Mouse (Mus musculus) left cerebral cortex, postnatal 14 days (tissue): ENCODE results near the gene Gm815. TPM values are rescaled to one million over a fixed set of nuclear protein-coding genes. Genes with fewer than 3 reads are reported as not detected.
A peak's percentile ranks its signal among the peaks of the same experiment; 100 is the strongest.

ENCODE experiments used
- DNase-seq, 2 experiments: peaks; one replicate each; pipeline ENCODE4 v3.0.0; 2021 to 2022; ENCODE audit warnings: low spot score in 2 of 2, mixed read lengths in 1 of 2
- intact Hi-C: fragments of 180-260 bp; cut with DNase I; formaldehyde crosslinking; loops from one replicate; pipeline ENCODE4 v1.15.1; 2025
- long read RNA-seq, 2 experiments: library from polyadenylated mRNA; stranded (forward); transcript quantifications; one replicate each; pipeline ENCODE4 v2.0.0; 2021
- total RNA-seq, 2 experiments: library from RNA; stranded (reverse); gene quantifications; 2 replicates each; pipeline ENCODE4 v1.2.3; 2021

Gm815 gene
- total RNA-seq: not detected
- long read RNA-seq, experiment 1: 0 reads
- long read RNA-seq, experiment 2: 0 reads

DNA sequence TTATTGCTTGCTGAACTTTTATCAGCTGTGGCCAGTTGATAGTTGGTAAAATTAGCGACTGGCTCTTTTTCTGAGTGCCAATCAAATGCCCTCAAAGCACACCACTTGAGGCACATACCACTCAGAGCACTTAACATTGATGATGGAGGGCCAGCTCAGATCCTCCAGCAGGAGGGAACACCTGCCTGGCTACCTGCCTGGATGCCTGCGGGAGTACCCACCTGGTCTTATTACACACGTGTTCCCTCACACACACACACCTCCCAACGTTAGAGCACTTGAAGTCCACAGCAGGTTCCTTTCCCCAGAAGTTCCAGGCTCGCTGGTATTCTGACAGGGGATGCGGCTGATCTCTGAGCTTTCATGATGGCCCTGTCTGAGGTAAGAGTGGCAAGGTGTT lies at the start of gene Gm815:
TSS of gene Gm815 (plus strand) at position 266 of the 400 bp plus-strand sequence.
- intact Hi-C loops: no loop called here
- DNase-seq: no peak

DNA sequence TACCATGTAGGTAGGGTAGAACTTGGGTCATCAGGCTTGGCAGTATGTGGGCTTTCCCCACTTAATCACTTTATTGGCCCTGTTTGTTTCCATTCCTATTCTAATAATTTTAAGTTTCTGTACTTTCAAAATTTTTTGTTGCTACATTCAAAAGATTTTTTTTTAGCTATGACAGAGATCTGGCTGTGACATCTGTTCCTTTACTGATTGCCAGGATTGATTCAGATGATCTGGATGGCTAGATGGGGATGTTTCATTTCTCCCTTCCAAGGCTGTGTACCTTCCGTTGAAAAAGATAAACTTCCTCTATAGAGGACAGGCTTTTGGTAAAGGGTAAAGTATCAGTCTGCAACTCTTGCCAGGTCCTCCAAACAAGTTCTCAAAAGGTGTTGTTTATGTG lies 48.1 kb upstream of the Gm815 start:
- intact Hi-C loops: no loop called here
- DNase-seq: no peak

DNA sequence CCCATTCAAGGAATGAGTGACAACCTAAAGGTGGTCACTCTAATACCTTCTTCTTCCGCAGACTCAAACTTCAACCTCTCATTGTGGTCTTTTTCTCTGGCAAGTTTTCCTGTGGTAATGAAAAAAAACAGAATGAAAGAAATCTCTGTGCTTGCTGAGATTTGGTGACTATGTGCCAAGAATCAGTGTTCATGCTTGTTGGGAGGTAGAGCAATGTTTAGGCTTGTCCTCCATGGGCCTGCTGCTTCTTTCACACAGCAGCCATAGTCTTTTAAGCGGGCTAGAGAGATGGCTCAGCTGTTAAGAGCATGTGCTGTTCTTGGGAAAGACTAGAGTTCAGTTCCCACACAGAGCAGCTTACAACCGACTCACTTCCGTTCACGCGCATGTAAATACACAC lies 41.8 kb upstream of the Gm815 start:
- no peak for DNase-seq
- intact Hi-C loops: no loop called here

DNA sequence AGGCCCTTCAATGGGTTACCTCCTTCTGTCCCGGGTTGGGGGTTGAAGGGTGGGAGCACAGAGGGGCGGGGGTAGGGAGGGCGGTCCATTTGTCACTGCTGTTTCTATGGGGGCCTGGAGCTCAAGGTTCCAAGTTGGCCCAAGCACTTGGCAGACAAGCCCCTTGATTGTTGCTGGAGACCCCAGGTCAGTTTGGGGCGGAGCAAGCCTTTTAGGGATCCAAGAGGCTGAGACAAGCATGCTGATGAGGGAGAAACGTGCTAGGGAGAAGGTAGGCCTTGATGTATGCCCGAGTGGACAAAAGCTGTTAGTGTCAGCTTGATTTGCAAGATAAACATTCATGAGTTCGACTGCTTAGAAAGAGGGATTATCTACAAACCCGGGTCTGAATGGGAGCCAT lies 40.9 kb upstream of the Gm815 start:
- intact Hi-C loops: loop anchor here (5.0 kb wide), 1 partner anchor 98 kb away; no protein-coding TSS in a partner anchor

DNA sequence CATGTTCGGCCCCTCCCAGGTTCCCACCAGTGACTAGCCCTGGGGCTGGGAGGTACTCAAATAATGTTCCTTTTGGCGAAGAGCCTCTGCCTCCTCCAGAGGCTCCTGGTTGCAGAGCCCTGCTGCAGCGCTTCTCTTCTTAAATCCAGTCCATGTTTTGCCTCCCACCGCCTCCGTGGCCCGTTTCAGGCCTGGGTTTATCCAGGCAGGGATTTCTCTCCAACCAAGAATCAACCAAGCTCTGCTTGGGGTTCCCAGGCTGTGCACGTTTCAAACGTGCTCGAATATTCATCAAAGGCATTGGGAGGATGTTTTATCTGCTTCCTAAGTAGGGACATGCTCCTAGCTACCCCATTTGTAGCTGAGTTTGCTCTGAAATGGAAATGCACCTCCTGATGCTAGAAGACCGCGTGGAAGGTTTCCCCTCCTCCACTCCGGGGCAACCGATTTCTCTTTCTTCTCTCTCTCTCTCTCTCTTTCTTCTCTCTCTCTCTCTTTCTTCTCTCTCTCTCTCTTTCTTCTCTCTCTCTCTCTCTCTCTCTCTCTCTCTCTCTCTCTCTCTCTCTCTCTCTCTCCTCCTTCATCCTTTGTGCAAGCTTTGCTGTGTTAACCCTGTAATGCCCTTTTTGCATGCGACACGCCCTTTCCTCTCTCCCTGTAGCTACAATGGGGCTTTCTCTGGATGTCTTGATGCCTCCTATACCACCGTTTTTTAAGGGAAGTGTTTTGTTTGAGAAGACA lies 40.2 kb upstream of the Gm815 start:
- intact Hi-C loops: loop anchor here (5.0 kb wide), 1 partner anchor 98 kb away; no protein-coding TSS in a partner anchor
- DNase-seq: peak; percentile 88 to 91

More for the DNA sequence above, 40.9 kb upstream of the Gm815 start:
- DNase-seq: no peak

DNA sequence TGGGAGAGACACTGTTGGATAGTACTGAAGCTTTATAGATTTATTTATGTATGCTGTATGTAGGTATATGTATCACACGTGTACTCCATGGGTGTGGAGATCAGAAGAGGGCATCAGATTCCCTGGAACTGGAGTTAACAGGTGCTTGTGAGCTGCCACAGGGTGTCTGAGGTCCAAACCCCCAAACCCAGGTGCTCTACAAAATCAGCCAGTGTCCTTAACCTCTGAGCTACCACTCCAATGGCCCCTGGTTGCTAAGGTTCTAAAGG lies 39.7 kb upstream of the Gm815 start:
- no peak for DNase-seq
- intact Hi-C loops: loop anchor here (5.0 kb wide), 1 partner anchor 99 kb away; no protein-coding TSS in a partner anchor

DNA sequence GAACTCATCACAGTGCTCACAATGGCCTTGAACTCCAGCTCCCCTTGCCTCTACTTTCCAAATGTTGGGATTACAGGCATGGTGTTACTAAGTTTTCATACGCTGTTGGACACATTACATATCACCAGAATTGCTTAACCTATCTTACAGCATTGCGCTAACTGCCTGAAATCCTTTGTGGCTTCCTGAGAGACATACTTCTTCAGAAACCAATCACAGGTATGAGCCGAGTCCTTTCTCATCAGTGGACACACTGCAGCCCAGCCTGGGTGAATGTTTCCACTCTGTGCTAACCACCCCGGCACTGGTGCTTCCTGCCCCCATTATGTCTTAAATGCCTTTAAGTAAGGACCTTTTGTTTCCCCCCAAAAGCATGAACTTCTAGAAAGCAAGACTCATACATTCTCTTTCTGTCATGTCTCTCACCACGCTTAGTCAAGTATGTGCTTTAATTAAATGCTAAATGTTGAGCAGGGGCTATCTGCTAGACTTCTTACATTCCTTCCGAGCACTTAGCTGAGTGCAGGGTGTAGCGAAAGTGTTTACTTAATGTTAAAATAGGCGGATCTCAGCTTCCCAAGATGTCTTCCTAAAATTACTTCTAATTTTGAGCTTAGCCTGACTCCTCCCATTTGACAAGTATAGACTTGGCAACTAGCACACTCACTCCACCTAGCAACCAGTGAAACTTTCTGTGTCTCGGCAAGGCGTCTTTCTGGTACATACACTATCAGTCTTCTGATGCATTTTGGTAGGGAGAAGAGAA lies 34.5 kb upstream of the Gm815 start:
- DNase-seq: peak in 1 of 2 experiments; percentile 58
- intact Hi-C loops: no loop called here

DNA sequence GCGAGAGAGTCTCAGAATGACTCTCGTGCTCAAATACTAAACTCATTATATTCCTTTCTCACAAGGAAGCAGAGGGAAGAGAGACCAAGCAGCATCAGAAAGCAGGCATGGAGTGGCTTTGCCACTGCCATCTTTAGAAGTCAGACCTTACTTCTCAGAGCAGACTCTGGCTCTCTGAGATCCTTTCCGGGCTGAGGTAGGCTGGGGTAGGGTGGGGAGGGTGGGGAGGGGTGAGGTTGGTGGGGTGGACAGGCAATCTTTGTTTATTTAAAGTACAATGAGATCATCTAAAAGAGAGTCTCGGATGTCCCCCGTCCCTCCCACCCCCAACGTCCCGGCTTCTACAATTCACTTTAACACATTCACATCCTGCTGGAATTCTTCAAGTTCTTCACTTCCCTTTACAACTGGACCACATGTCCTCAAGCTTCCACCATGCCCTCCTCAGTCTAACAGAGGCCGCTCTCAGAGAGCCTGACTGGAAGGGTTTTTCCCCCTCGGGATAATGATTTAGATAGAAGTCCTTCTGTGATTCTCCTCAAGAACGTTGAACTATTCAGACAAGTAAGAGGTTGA lies 33.3 kb upstream of the Gm815 start:
- intact Hi-C loops: no loop called here

DNA sequence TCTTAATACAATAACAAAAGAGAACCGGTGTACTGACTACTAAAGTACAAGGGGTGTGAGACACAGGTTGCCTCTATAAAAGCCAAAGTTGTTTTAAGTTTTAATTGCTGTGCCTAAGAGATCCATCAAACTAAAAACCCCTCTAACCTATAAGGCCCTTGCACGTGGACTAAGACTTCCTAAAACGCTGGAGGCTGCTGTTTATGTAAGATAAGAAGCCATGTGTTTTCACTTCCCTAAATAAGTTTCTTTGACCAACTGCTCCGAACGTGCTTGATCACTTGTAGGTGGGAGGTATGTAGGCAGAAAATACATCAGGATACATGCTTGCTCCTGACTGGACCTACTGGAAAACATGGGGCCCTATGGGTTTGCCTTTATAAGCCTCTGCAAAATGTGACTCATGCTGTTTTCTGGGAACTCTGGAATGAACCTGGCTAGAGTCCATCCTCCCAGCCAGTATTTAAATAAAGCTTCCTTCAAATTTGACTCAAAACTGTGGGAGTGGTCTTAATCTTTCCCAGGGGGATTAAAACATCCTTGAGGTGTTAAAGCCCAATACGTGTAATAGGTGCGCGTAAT lies 31.9 kb upstream of the Gm815 start:
- no peak for DNase-seq
- intact Hi-C loops: no loop called here

More for the DNA sequence above, 33.3 kb upstream of the Gm815 start:
- DNase-seq: no peak

DNA sequence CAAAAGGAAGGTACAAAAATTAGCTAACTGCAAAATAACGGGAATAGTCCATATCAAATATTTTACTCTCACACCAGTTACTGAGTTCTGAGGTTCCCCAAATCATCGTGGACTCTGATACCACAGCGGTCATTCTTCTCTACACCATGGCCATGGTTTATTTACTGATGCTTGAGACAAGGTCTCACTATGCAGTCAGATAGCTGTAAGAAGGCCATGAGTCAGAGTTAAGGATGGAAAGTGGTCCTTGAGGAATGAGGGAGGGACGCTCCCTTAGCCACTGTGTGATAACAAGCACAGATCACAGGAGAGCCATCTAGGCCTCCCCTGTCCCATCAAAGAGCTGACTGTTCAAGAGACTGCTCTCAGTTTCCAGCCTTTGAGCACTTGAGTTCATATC lies 31.0 kb upstream of the Gm815 start:
- DNase-seq: no peak
- intact Hi-C loops: no loop called here

DNA sequence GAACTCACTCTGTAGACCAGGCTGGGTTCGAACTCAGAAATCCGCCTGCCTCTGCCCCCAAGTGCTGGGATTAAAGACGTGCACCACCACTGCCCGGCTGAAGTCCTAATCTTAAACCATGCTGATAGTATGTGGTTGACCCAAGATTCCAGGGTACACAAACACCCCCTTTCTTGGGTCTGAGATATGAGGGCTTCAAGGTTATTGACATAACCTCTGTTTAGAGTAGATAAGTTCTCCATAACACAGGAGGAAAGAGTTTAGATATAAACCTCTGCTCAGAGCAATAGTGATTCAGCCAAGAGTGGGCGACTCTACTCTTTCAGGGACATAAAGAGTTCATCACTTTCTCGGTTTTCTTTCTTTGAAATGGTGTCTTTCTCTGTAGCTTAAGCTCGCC lies 30.5 kb upstream of the Gm815 start:
- intact Hi-C loops: no loop called here
- no peak for DNase-seq

DNA sequence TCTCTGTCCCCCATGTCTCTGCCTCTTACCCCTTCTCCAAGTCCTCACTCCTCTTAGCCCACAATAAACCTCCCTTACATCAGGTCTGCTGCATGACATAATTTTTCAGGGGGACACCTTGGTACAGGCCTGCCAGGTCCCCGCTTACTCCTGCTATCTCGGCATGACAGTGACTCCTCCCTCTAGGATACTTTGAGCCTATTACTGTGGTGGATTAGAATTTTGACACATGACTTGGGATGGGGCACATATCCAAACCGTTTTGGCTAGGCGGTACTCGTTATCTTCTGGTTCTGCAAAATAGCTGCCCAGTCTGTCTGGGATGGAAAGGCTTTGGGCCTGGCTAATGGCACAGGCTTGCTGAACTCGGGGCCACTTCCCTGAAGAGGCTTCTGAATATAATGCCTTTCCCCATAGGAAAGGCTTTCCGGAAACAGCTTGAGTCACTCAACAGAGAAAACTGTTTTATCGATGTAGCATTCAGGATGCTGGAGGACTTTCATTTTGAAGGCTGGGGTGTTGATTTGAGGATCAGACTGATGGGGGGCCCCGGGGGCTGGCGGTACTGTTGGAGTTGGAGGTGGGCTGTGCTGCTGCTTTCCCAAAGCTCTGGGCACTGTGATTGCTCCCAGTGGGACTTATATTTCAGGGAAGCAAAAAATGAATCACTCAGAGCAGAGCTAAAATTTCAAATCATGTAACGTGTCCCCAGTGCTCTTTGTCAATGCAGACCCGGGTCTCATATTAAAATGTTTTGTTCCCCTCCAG lies 27.1 kb upstream of the Gm815 start:
- intact Hi-C loops: no loop called here
- no peak for DNase-seq

DNA sequence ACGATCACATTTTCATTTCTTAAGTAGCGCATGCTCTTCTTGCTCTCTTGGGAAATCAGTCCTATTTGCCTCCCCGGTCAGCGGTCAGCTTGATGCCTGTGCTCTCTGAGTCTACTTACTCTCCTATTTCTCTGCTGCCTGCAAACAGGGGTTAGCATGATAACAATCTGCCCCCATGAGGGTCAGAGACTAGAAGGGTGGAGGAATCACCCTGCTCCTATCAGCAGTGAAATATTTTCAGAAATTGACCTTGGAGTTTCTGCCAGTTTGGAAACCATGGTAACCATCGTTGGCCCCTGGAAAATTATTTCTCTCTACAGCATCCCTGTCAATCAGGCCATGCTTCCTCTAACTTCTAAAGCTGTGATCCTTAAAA lies 26.5 kb upstream of the Gm815 start:
- intact Hi-C loops: no loop called here
- no peak for DNase-seq

DNA sequence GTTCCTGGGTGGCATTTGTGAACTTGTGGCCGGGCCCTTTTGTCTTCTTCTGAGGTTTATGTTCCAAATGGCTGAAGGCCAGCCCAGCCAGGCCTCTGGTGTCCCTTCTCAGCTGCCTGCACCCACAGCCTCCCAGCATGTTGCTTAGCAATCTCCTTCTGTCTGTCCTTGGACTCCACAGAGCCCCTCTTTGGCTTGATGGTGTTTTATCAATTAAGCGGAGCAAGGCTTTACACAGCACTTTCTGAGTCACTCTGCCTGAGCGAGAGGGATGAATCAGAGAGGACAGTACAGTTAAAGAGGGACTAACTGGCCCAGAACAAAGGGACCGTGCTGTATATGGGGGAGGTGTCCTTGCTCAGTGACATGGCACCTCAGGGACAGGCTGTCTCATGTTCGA lies 22.0 kb upstream of the Gm815 start:
- intact Hi-C loops: no loop called here
- peak in 1 of 2 experiments; percentile 28 for DNase-seq

DNA sequence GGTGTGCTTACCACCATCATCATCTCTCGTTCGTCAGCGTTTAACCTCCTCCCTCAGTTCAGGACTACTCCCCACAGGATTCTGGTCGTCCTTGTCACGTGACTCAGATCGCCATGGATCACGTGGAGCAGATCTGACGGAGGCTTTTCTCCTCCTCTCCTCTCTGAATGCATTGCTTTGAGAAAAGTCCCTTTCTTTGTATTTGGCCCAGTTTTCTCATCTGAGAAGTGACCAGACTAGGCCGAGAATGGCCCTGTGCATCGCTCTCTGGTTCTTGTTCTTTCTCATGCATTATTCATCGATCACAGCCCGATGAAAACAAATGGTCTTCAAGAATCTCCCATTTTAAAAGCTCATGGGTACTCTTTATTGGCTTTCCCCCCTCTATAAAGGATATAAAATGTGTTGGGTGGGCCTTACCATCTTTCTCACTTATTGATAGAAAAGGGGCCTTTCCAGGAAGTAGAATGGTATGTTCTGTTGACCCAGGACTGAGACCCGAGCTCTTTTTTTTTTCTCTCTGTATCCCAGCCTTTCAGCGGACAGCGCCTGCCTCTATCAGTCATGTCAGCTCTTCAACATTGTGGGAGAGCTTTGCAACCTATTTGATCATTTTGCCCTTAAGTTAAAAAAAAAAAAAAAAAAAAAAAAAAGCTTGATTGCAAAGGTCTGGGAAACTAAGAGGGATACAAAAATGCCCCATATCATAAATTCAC lies 20.5 kb upstream of the Gm815 start:
- intact Hi-C loops: no loop called here
- DNase-seq: no peak

DNA sequence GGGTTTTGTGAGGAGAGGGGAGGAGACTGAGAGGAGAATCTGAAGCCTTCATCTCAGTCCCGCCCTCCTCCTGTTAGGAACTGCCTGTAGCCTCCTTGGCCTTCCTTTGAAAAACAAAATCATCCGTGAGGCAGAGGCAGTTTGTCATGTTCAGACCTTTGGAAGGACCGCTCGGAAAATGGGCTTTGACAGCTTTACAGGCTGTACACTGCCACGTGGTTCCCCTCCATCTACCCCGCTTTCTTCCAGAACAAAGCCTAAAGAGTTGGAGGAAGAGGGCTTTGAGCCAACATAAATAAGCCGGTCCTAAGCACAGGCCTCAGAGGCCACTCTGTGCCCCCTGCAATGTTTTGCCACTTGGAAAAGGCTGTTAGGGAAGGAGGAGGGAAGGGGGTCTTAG lies 19.9 kb upstream of the Gm815 start:
- intact Hi-C loops: no loop called here
- DNase-seq: no peak

DNA sequence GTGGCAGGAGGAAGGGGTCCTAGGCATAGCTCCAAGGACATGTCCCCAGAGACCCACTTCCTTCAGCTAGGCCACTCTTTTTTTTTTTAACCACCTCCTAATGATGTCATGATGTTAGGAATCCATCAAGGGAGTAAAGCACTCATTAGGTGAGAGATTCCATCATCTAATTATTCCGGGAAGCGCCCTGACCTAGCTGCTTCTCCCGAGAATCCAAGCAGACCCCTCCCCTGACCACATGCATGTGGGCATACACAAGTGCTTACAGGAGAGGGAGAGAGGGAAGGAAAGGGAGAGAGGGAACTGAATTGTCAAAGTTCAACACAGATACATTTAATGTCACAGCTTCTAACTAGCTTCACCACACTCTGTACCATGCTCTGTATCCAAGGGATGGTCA lies 16.1 kb upstream of the Gm815 start:
- intact Hi-C loops: no loop called here
- no peak for DNase-seq

DNA sequence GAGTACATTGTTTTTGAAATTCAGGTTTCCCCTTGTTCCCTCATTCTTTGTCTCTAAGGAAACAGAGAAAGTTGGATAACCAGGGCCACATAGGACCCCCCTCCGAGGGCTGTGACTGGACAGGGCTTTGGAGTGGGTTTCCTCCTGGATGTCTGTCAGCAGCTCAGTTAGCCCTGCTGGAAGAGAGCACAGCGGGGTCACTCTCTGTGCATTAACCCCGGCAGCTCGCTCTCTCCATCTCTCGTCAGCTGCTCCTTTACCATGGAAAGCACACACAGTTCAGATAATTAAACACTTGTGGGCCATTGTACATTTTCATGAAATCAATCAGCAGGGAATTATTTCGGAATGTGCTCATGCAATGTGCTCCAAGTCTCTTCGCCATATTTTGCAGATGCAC lies 15.4 kb upstream of the Gm815 start:
- intact Hi-C loops: no loop called here
- no peak for DNase-seq

DNA sequence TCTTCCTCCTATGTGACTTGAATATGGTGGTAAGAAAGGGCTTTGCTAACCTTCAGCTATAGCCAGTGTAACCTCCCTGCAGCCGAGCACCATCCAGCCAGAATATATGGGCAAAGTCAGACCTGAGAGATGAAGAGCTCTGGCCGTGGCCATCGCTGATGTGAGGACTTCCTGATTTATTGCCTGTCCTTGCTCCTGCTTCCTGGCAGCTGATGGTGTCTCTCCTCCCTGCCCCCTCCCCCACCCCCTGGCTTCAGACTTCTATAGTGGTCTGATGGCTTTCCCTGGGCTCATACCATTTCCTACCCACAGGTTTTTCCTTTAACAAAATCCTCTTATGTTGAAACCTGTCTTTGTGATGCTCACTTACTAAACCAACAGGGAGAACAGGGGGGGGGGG lies 14.6 kb upstream of the Gm815 start:
- no peak for DNase-seq
- intact Hi-C loops: no loop called here
